Mouse (Mus musculus) kidney, postnatal 0 days (tissue): Measurements from ENCODE around the gene AU021092. TPM values are rescaled to one million over a fixed set of nuclear protein-coding genes. Genes with fewer than 3 reads are reported as not detected.

Experiments
- ATAC-seq: fragments of 200-750 bp; cut with Nextera tagmentation; replicated peaks from 2 replicates; pipeline ENCODE4 v1.8.0; 2017; ENCODE audit warnings: low read depth, moderate number of reproducible peaks, moderate TSS enrichment, moderate library complexity; ENCODE audit not compliant: low FRiP score
- DNase-seq: peaks from one replicate; pipeline ENCODE4 v3.0.0-alpha.2; 2016; ENCODE audit warnings: low spot score
- H3K27ac ChIP-seq: fragments of 300-500 bp; sonication (generic); 2 replicates; pipeline ENCODE4 v1.5.1; 2014; ENCODE audit warnings: mild to moderate bottlenecking
- H3K27me3 ChIP-seq: fragments of 300-500 bp; sonication (generic); 2 replicates; pipeline ENCODE4 v1.6.1; 2014; ENCODE audit warnings: low read length, mixed read lengths; ENCODE audit not compliant: insufficient read depth
- H3K36me3 ChIP-seq: fragments of 300-500 bp; sonication (generic); 2 replicates; pipeline ENCODE4 v1.6.1; 2014; ENCODE audit warnings: low read length, mixed read lengths; ENCODE audit not compliant: insufficient read depth
- H3K4me1 ChIP-seq: fragments of 300-500 bp; sonication (generic); replicated peaks from 2 replicates; pipeline ENCODE4 v1.6.1; 2014; ENCODE audit warnings: antibody characterized with exemption, low read length, mixed read lengths; ENCODE audit not compliant: insufficient read depth
- H3K4me2 ChIP-seq: fragments of 300-500 bp; sonication (generic); 2 replicates; pipeline ENCODE4 v1.6.1; 2014; ENCODE audit warnings: mild to moderate bottlenecking, low read length, moderate library complexity, mixed read lengths
- H3K4me3 ChIP-seq: fragments of 300-500 bp; sonication (generic); replicated peaks from 2 replicates; pipeline ENCODE4 v1.5.1; 2014; ENCODE audit warnings: low read depth, low read length
- H3K9ac ChIP-seq: fragments of 300-500 bp; sonication (generic); 2 replicates; pipeline ENCODE4 v1.6.1; 2014; ENCODE audit warnings: low read depth, low read length
- H3K9me3 ChIP-seq: fragments of 300-500 bp; sonication (generic); replicated peaks from 2 replicates; pipeline ENCODE4 v1.6.1; 2016; ENCODE audit warnings: low read length, inconsistent platforms, mixed read lengths
- CTCF ChIP-seq: IDR thresholded peaks from 2 replicates; pipeline ENCODE4 v1.5.1; 2016; ENCODE audit warnings: antibody characterized with exemption, low read depth, mild to moderate bottlenecking, moderate library complexity
- WGBS: fragments of 180-500 bp; shearing (Covaris S2); extraction: QIAGEN DNeasy Blood & Tissue Kit; methylation state at CpG from one replicate; pipeline ENCODE4 v1.1.7; 2014; 5-methylcytosine and 5-hydroxymethylcytosine counted together
- polyA plus RNA-seq: library from polyadenylated mRNA; unstranded; fragments of >200 nt; fragmentation: Nextera tagmentation; extraction: Ambion mirVana; gene quantifications from 2 replicates; pipeline ENCODE4 v1.2.1, GENCODE M21; 2015

AU021092 gene
- polyA plus RNA-seq, 1 experiment from 2014 or later, result 15.3 TPM

DNA sequence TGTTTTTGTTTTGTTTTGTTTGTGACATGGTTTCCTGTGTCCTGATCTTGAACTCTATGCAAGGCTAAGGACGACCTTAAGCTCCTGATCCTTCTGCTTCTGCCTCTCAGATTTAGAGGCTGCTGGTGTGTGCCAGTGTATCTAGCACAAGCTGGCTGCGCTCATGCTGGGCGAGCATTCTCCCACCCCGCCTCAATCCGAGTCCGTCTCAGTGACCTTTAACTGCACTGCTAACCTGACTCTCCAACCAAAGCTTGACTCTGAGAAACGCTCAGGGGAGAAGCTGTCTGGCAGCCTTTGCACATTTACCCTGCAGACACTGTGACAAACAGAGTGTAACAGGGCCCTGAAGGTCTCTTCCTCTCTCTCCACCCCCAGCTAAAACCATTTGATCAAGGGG is 36.4 kb downstream of the AU021092 start:
- Histone ChIP-seq H3K36me3 (no peaks in the 10 kb centered on the region), H3K4me1 (no peaks in the 10 kb centered on the region), H3K4me2 (no peak overlapping the region), H3K9ac (no peak overlapping the region), H3K9me3 (no peaks in the 10 kb centered on the region), H3K27ac (no peak overlapping the region), H3K27me3 (no peaks in the 10 kb centered on the region), H3K4me3 (no peak overlapping the region)
- TF ChIP-seq CTCF, result no peak
- 34% methylated on average over 7 of the region's 7 CpGs for WGBS
- peak; percentile 52; the same call in 1 of the 2 replicates for ATAC-seq
- DNase-seq, result no peak

DNA sequence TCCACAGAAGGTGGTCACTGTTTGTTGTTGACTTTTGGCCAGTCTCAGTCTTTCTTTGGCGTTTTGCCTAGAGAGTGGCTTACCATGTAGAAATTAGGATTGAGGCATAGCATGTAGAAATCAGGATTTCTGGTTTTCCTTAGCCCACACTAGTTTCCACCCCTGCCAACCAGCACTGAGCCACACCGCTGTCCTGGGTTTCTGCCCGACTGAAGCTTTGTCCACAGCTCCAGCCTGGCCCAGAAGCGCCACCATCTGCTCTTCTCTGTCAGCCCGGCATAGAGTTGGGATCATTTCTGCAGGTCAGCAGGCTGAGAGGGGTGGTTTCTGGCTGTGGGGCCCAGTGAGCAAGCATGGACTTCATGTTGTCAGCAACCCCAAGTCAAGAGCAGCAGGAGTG is 37.1 kb downstream of the AU021092 start:
- Histone ChIP-seq H3K9ac (no peak overlapping the region), H3K4me2 (no peak overlapping the region), H3K36me3 (no peaks in the 10 kb centered on the region), H3K27me3 (no peaks in the 10 kb centered on the region), H3K4me3 (no peak overlapping the region), H3K9me3 (no peaks in the 10 kb centered on the region), H3K4me1 (no peaks in the 10 kb centered on the region), H3K27ac (no peak overlapping the region)
- ATAC-seq, result no peak
- 81% methylated on average over 5 of the region's 5 CpGs for WGBS
- no peak for DNase-seq
- no peak for TF ChIP-seq CTCF

DNA sequence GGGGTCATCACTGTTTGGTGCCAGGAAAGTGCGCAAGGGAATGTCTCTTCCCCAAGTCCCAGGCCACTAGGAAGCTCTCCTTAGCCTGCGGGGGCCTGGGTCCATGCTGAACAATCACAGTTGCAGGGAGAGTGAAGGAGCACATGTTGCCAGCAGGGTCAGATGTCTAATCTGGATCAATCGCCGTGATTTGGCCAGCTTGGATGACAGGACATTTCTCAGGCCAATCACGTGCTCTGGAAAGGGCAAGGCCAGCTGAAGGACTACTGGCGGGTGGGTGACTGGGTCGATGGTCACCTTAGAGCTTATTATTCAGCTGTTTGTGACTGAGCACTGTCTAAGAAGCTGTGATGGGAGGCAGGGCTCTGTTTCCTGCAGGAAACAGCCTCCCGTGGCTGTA is 38.0 kb downstream of the AU021092 start:
- Histone ChIP-seq H3K27ac (no peak overlapping the region), H3K27me3 (no peaks in the 10 kb centered on the region), H3K4me1 (no peaks in the 10 kb centered on the region), H3K9me3 (no peaks in the 10 kb centered on the region), H3K9ac (no peak overlapping the region), H3K4me2 (no peak overlapping the region), H3K4me3 (no peak overlapping the region), H3K36me3 (no peaks in the 10 kb centered on the region)
- DNase-seq, result no peak
- no peak for TF ChIP-seq CTCF
- no peak for ATAC-seq
- WGBS, result 53% methylated on average over 8 of the region's 8 CpGs

DNA sequence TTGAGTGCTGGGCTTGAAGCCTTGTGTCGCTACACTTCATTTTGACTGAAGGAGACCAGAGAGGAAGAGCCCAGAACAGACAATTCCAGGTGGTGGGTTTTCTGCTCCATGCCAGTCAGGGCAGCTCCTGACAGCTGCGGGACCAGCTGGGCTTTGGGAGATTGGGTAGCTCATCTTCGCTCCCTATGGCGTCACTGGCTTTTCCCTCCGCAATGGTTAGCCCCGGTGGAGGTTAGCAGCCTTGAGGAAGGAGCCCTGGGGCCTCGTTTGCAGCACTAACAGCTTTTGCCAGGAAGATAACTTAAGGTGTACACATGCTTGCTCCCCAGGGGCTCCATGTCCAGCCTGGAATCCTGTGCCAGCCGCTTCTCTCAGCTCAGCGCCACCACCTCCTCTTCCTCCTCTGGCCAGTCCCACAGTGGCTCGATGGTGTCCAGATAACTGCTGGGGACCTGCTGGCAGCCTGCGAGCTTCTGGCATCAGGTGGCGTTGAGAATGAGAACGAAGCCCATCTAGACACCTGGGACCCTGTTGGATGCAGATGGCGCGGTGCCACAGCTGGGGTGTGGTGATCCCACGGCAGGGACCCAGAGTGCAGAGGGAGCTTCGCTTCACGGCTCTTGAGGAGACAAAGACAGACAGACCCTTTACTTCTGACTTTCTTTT is 38.7 kb downstream of the AU021092 start:
- no peak overlapping the region for H3K9ac ChIP-seq
- H3K4me1 ChIP-seq, result no peaks in the 10 kb centered on the region
- ATAC-seq (no peak), DNase-seq (no peak)
- no peaks in the 10 kb centered on the region for H3K9me3 ChIP-seq
- H3K4me2 ChIP-seq, result no peak overlapping the region
- no peaks in the 10 kb centered on the region for H3K36me3 ChIP-seq
- no peaks in the 10 kb centered on the region for H3K27me3 ChIP-seq
- no peak overlapping the region for H3K27ac ChIP-seq
- 84% methylated on average over 18 of the region's 18 CpGs for WGBS
- no peak overlapping the region for H3K4me3 ChIP-seq
- no peak for TF ChIP-seq CTCF

DNA sequence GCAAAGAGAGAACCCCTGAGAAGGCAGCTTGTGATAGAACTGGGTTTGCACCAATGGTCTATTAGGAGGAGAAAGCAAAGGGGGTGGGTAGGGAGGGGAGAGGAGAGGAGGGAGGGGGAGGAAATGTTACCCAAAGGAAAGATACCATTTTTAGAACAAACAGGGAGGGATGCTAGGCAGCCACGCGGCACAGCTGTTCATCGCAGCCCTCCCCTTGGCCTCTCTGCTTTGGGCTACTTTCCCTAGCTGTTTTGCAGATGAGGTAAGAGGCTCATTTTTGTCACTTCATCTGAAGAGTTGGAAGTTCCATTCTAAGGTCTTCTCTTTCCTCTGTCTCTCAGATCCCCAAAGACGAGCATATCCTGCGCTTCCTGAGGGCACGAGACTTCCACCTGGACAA is 49.5 kb downstream of the AU021092 start:
- no peak for TF ChIP-seq CTCF
- Histone ChIP-seq H3K27ac (no peak overlapping the region), H3K4me2 (no peak overlapping the region), H3K4me3 (no peak overlapping the region), H3K9me3 (no peaks in the 10 kb centered on the region), H3K9ac (no peak overlapping the region), H3K36me3 (no peaks in the 10 kb centered on the region), H3K27me3 (no peaks in the 10 kb centered on the region), H3K4me1 (no peaks in the 10 kb centered on the region)
- WGBS, result 91% methylated on average over 6 of the region's 6 CpGs
- ATAC-seq (no peak), DNase-seq (no peak)

DNA sequence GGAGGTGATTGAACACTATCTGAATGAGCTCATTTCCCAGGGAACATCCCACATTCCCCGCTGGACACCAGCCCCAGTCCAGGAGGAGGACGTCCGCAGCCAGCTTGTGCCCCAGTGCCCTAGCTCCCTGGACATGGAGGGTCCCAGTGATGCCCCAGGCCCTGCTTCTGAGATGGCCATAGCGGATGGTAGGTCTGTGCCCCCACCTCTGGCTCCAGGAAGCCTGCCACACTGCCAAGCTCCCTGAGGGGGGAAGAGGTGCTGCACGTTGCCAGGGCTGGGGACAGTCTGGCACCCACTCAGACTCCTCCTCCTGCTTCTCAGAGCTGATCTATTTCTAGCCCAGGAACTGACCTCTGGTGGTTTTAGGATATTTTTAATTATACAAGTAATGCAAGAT is 53.3 kb downstream of the AU021092 start:
- no peak overlapping the region for H3K4me3 ChIP-seq
- H3K4me1 ChIP-seq, result no peaks in the 10 kb centered on the region
- ATAC-seq, result no peak
- H3K36me3 ChIP-seq, result no peaks in the 10 kb centered on the region
- DNase-seq, result no peak
- no peaks in the 10 kb centered on the region for H3K9me3 ChIP-seq
- WGBS, result 61% methylated on average over 5 of the region's 5 CpGs
- H3K27me3 ChIP-seq, result no peaks in the 10 kb centered on the region
- H3K4me2 ChIP-seq, result no peak overlapping the region
- H3K27ac ChIP-seq, result no peak overlapping the region
- no peak overlapping the region for H3K9ac ChIP-seq
- no peak for TF ChIP-seq CTCF

DNA sequence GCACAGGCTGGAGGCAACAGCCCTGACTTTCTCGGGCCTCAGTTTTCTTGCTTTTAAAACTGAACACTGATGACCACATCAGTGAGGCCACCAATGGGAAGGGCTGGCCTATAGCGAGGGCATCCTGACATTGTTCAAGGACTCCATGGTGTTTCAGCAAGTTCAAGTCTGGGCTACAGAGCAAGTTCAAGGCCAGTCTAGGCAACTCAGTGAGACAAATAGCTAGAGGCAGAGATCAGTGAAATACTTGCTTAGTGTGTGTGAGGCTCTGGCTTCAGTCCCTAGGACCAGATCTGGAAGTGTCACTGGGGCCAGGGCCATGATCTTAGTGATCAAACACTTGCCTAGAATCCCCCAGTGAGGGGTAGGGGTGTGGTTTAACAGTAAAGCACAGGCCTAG is 54.1 kb downstream of the AU021092 start:
- H3K4me2 ChIP-seq, result no peak overlapping the region
- no peak overlapping the region for H3K27ac ChIP-seq
- H3K9me3 ChIP-seq, result no peaks in the 10 kb centered on the region
- H3K9ac ChIP-seq, result no peak overlapping the region
- H3K4me3 ChIP-seq, result no peak overlapping the region
- no peak for ATAC-seq
- no peak for DNase-seq
- TF ChIP-seq CTCF, result no peak
- no peaks in the 10 kb centered on the region for H3K36me3 ChIP-seq
- H3K4me1 ChIP-seq, result no peaks in the 10 kb centered on the region
- H3K27me3 ChIP-seq, result no peaks in the 10 kb centered on the region
- WGBS, result 86% methylated on average over 2 of the region's 2 CpGs
